Mouse (Mus musculus): ENCODE results near the gene Syngr4.

DNA sequence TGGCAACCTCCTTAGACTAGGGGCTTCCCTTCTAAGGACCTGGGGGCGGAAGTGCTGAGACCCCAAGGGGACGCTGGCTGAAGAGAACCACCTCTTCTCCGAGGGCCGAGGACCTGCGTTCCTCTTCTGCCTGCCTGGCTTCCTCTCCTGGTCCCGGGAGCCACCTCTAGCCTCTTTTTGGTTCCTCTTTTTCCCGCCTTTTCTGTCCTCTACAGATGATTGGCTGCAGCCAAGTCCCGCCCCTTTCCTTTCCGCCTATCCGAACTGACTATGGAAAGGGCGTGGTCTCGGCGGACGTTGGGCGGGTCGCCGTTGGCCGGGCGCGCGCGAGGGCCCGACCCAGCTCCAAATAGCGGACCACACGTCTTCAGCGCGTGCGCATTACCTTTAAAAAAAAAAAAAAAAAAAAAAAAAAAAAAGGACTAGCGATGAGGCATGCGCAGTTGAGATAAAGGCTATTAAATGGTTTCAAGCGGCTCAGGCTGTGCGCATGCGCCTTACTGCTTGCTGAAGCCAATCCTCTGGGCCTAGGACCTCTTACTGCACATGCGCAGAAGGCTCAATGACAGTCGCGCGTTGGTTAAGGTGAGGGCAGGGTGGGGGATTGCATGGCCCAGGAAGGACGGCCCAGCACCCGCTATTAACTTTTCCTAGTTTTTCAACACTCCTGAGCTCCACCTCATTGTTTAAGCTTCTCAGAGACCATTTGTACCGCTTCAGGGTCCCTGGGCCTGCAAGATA lies at the start of gene Syngr4, which contains the start of gene Tmem143:
- peak; percentile 84 for TF ChIP-seq POLR2A (IDR thresholded peaks at IDR 0.05; ENCODE audit: low read depth, low read length)
- no peak for TF ChIP-seq CTCF (conservative IDR thresholded peaks at IDR 0.05; ENCODE audit: insufficient read depth, insufficient read length, low read depth, low read length)
